Mouse (Mus musculus) neural tube, embryonic 12.5 days (tissue): ENCODE measurements around the gene Kmt2e. TPM values are rescaled to one million over a fixed set of nuclear protein-coding genes. Genes with fewer than 3 reads are reported as not detected.
"Not testable (repeated sequence)": the region's sequence is repeated elsewhere in the genome, so short reads cannot be mapped to it uniquely, and the experiment has no call there.

ENCODE experiments used
- ATAC-seq: fragments of 200-750 bp; cut with Nextera tagmentation; 2 replicates; pipeline ENCODE4 v1.8.0; 2017; ENCODE audit warnings: low read depth, mild to moderate bottlenecking, moderate TSS enrichment, moderate library complexity; ENCODE audit not compliant: low FRiP score
- H3K27ac ChIP-seq: fragments of 300-500 bp; sonication (generic); 2 replicates; pipeline ENCODE4 v1.5.1; 2016
- H3K27me3 ChIP-seq: fragments of 300-500 bp; sonication (generic); replicated peaks from 2 replicates; pipeline ENCODE4 v1.6.1; 2016; ENCODE audit warnings: mild to moderate bottlenecking
- H3K36me3 ChIP-seq: fragments of 300-500 bp; sonication (generic); 2 replicates; pipeline ENCODE4 v1.6.1; 2016; ENCODE audit warnings: mild to moderate bottlenecking
- H3K4me1 ChIP-seq: fragments of 300-500 bp; sonication (generic); 2 replicates; pipeline ENCODE4 v1.6.1; 2016
- H3K4me2 ChIP-seq: fragments of 300-500 bp; sonication (generic); replicated peaks from 2 replicates; pipeline ENCODE4 v1.6.1; 2016; ENCODE audit warnings: mild to moderate bottlenecking
- H3K4me3 ChIP-seq: fragments of 300-500 bp; sonication (generic); 2 replicates; pipeline ENCODE4 v1.5.1; 2016
- H3K9ac ChIP-seq: fragments of 300-500 bp; sonication (generic); 2 replicates; pipeline ENCODE4 v1.6.1; 2016; ENCODE audit warnings: mild to moderate bottlenecking
- H3K9me3 ChIP-seq: fragments of 300-500 bp; sonication (generic); 2 replicates; pipeline ENCODE4 v1.6.1; 2016; ENCODE audit warnings: mild to moderate bottlenecking
- WGBS: fragments of 180-500 bp; shearing (Covaris S2); methylation state at CpG from one replicate; pipeline ENCODE4 v1.1.7; 2016; 5-methylcytosine and 5-hydroxymethylcytosine counted together
- polyA plus RNA-seq: library from polyadenylated mRNA; unstranded; fragments of >200 nt; fragmentation: Nextera tagmentation; extraction: Ambion mirVana; gene quantifications from 2 replicates; pipeline ENCODE4 v1.2.1, GENCODE M21; 2016

The Kmt2e gene
- polyA plus RNA-seq, 1 experiment from 2014 or later = 142 TPM

DNA sequence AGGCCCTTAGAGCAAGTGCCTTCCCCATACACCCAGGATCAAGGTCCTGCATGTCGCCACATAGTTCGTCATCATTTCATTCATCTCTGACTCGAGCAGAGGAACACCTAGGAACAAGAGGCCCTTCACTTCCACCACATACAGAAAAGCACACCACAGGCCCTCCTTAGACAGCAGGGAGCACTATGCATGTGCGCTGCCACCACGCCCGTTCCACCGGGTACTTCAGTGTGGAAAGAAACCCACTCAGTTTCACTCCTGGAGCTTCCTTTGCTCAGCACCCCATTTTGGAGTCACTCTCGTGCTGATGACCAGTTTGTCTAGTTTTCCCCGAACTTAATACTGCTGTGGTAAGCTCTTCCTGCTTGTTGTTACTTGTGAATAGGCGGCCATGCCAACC is 80.8 kb downstream of the Kmt2e start:
- Histone ChIP-seq H3K9me3 (no peaks in the 10 kb centered on the region), H3K4me2 (no peak overlapping the region), H3K4me3 (no peak overlapping the region), H3K27ac (no peak overlapping the region), H3K9ac (no peak overlapping the region), H3K4me1 (0 out of 2 replicates have a peak, but pooled peaks cover 15% of the 10 kb centered on the region), H3K36me3 (peaks cover 38% of the 10 kb centered on the region), H3K27me3 (no peaks in the 10 kb centered on the region)
- 91% methylated on average over 10 of the region's 10 CpGs for WGBS
- ATAC-seq = no peak

DNA sequence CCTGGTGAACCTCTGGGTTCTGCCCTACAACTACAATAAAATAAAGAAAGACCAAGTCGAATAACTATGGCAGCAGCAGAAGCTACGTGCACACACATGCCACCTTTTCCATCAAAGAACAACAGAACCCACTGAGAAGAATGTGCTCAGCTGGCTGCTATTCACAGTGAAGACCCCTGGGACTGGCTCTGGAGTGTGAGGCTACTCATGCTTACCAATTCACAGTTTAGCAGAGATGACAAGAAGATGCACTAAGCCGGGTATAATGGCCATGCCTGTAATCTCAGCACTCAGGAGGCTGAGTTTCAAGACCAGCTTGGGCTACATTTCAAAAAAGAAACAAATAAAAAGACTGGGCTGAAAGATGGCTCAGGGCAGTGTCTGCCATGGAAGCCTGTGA is 82.7 kb downstream of the Kmt2e start:
- H3K4me2 ChIP-seq = no peak overlapping the region
- WGBS = 58% methylated on average over 3 of the region's 3 CpGs
- no peaks in the 10 kb centered on the region for H3K9me3 ChIP-seq
- no peak overlapping the region for H3K27ac ChIP-seq
- ATAC-seq = peak; percentile 72; the same call in 1 of the 2 replicates
- H3K9ac ChIP-seq = no peak overlapping the region
- no peak overlapping the region for H3K4me3 ChIP-seq
- H3K36me3 ChIP-seq = peaks cover 39% of the 10 kb centered on the region
- 0 out of 2 replicates have a peak, but pooled peaks cover 14% of the 10 kb centered on the region for H3K4me1 ChIP-seq
- no peaks in the 10 kb centered on the region for H3K27me3 ChIP-seq

DNA sequence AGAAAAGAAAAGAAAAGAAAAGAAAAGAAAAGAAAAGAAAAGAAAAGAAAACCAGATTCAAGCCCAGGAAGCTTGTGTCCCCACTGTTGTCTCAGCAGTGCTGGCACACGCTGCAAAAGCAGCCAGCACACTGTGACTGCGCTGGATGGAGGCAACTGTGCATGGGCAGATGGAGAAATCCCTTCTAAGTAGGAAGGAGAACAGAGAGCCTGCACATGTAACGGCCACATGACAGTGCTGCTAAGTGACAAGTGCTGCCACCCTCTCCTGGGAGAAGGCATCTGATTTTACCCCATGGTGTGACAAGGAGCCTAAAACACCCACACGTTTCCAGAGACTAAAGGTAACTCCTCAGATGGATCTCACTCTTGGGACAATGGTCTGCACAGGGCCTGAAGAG is 83.6 kb downstream of the Kmt2e start:
- H3K4me1 ChIP-seq = 0 out of 2 replicates have a peak, but pooled peaks cover 14% of the 10 kb centered on the region
- H3K4me2 ChIP-seq = no peak overlapping the region
- no peak for ATAC-seq
- H3K9me3 ChIP-seq = no peaks in the 10 kb centered on the region
- no peak overlapping the region for H3K27ac ChIP-seq
- H3K27me3 ChIP-seq = no peaks in the 10 kb centered on the region
- 74% methylated on average over 4 of the region's 4 CpGs for WGBS
- H3K4me3 ChIP-seq = no peak overlapping the region
- peaks cover 40% of the 10 kb centered on the region for H3K36me3 ChIP-seq
- H3K9ac ChIP-seq = no peak overlapping the region

DNA sequence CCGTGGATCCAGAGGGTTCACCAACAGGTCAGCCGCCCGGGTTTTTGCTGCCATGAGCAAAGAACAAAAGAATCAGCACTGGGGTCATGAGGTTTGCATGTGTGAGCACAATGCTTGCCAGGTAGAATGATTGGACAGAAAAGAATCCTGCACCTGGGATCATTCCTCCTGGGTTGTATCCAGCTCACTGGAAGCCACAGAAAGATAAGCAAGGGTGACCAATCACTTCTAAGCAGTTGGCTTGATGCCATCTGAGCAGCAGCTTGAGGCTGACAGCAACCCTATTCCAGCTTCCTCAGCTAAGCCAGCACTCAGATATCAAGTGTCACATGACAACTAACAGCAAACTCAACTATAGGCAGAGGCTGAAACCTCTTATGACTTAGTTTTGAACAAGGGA is 84.4 kb downstream of the Kmt2e start:
- WGBS = 67% methylated on average over 3 of the region's 3 CpGs
- ATAC-seq = no peak
- Histone ChIP-seq H3K9me3 (no peaks in the 10 kb centered on the region), H3K36me3 (peaks cover 32% of the 10 kb centered on the region), H3K27me3 (no peaks in the 10 kb centered on the region), H3K4me1 (0 out of 2 replicates have a peak, but pooled peaks cover 14% of the 10 kb centered on the region), H3K27ac (no peak overlapping the region), H3K9ac (no peak overlapping the region), H3K4me3 (no peak overlapping the region), H3K4me2 (no peak overlapping the region)

DNA sequence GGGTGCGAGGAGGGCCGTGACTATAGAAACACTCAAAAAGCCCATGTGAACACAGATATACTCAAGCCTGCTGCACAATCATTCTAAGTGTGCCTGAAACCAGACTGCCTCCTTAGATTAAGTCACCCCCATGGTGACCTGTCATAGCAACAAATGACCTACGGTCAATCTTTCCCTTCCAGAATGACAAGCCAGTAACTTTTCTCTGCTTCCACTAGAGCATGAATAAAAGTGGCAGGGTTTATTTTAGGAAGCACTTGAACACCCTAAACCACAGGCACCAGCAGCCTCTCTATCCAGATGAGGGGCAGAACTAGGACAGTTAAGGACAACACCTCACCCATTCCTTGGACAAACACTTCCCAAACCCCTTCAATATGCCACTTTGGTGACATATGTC is 85.4 kb downstream of the Kmt2e start:
- no peak for ATAC-seq
- no peaks in the 10 kb centered on the region for H3K9me3 ChIP-seq
- no peak overlapping the region for H3K9ac ChIP-seq
- H3K27me3 ChIP-seq = no peaks in the 10 kb centered on the region
- H3K4me2 ChIP-seq = no peak overlapping the region
- WGBS = 93% methylated on average over 3 of the region's 3 CpGs
- 0 out of 2 replicates have a peak, but pooled peaks cover 14% of the 10 kb centered on the region for H3K4me1 ChIP-seq
- H3K27ac ChIP-seq = no peak overlapping the region
- peaks cover 30% of the 10 kb centered on the region for H3K36me3 ChIP-seq
- no peak overlapping the region for H3K4me3 ChIP-seq

DNA sequence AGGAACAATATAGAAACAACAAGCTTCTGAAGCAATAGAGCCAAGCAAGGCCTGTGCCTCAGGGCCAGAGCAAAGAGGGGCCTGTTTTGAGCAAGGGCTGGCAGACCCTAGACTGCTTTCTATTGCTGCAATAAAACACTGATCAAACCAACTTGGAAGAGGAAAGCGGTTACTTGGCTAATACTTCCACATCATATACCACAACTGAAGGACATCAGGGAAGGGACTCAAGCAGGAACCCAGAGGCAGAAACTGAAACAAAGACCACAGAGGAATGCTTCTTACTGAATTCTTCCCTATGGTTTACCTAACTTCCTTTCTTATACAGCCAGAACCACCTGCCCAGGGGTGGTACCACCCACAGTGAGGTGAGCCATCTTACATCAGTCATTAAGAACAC is 87.4 kb downstream of the Kmt2e start:
- Histone ChIP-seq H3K9ac (no peak overlapping the region), H3K4me1 (0 out of 2 replicates have a peak, but pooled peaks cover 14% of the 10 kb centered on the region), H3K27me3 (no peaks in the 10 kb centered on the region), H3K4me3 (no peak overlapping the region), H3K27ac (no peak overlapping the region), H3K36me3 (peaks cover 27% of the 10 kb centered on the region), H3K9me3 (no peaks in the 10 kb centered on the region), H3K4me2 (no peak overlapping the region)
- 52% methylated on average over 1 of the region's 1 CpGs for whole genome bisulfite sequencing
- no peak for ATAC-seq

DNA sequence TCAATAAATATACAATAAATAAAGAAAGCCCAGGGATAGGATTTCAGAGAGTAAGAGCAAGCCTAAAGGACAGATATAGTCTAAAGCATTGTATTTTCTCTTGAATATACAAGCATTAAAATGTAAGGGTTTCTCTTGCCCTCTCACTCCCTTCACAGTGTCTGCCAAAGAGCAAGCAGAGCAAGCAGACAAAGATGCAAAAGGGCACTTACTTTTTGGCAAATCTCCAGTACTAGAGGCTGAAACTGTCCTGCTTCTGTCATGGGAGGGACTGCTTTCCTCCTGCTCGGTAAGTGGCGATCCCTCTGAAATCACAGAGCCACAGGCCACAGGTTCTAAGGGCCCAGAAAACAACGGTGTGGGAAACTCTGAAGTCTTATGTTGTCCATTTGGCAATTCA is 89.7 kb downstream of the Kmt2e start:
- H3K36me3 ChIP-seq = peaks cover 24% of the 10 kb centered on the region
- no peak overlapping the region for H3K9ac ChIP-seq
- H3K9me3 ChIP-seq = no peaks in the 10 kb centered on the region
- ATAC-seq = no peak
- WGBS = 88% methylated on average over 3 of the region's 3 CpGs
- H3K4me3 ChIP-seq = no peak overlapping the region
- no peak overlapping the region for H3K4me2 ChIP-seq
- H3K4me1 ChIP-seq = 0 out of 2 replicates have a peak, but pooled peaks cover 4% of the 10 kb centered on the region
- H3K27me3 ChIP-seq = no peaks in the 10 kb centered on the region
- H3K27ac ChIP-seq = no peak overlapping the region

DNA sequence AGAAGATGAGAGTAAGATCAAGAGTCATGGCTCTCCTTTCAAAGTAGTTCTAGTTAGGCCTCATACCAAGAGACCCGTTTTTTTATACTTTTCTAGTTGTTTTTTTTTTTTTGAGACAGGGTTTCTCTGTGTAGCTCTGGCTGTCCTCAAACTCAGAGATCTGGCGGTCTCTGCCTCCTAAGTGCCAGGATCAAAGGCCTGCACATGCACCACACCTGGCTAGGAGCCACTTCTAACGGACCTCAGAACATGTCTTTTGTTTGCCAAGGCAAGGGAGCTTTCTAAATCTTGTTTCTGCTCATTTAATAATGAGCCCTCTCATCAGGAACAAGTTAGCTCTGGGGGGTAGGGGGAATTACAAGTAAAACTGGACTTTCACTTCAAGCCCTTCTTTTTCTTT is 90.4 kb downstream of the Kmt2e start:
- peaks cover 24% of the 10 kb centered on the region for H3K36me3 ChIP-seq
- H3K27ac ChIP-seq = no peak overlapping the region
- no peaks in the 10 kb centered on the region for H3K4me1 ChIP-seq
- ATAC-seq = no peak
- no peaks in the 10 kb centered on the region for H3K9me3 ChIP-seq
- no peak overlapping the region for H3K9ac ChIP-seq
- H3K27me3 ChIP-seq = no peaks in the 10 kb centered on the region
- WGBS = 86% methylated on average over 3 of the region's 3 CpGs
- H3K4me2 ChIP-seq = no peak overlapping the region
- H3K4me3 ChIP-seq = no peak overlapping the region

DNA sequence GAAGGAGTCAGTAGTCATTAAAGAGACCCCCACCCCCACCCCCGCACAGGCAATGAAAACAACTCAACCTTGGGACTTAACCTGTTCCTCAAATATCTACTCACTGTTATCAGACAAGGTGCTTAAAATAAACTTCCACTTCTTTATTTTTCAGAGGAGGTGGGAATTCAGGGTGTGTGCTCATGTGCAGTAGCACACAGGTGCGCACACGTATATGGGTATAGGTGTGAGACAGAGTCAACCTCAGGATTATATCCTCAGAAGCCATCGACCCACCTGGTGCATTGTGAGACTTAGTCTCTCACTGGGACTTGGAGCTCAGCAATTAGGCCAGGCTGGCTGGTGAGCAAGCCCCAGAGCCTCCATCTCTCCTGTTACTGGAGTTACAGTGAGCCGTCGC is 96.9 kb downstream of the Kmt2e start:
- Histone ChIP-seq H3K4me3 (no peak overlapping the region), H3K9ac (no peak overlapping the region), H3K9me3 (no peaks in the 10 kb centered on the region), H3K36me3 (0 out of 2 replicates have a peak, but pooled peaks cover 4% of the 10 kb centered on the region), H3K4me2 (no peak overlapping the region), H3K27me3 (no peaks in the 10 kb centered on the region), H3K4me1 (no peaks in the 10 kb centered on the region), H3K27ac (no peak overlapping the region)
- WGBS = 96% methylated on average over 6 of the region's 6 CpGs
- no peak for ATAC-seq

DNA sequence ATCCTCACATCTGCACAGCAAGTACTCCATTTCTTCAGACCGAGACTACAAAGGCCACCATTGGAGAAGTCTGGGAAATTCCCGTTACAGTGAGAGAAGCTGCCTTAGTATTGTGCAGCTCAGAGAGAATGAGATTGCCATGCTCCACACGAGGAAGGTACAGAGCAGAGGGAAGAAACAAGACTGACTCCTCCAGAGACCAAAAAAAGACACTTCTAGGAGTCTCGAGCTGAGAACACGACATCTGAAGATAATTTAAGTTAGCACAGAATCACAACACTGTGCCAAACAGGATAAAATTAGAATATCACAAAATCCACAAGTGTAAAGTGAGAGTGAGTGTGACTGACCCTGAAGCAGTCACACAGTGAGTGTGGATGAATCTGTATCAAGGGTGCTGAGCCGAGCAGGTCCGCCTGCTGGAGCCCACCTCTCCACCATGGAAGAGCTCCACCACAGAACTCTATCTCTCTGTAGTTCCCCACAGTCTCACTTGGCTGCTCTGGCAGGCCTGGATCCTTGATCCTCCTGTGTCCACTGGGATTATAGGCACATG is 97.4 kb downstream of the Kmt2e start:
- 88% methylated on average over 7 of the region's 7 CpGs for WGBS
- Histone ChIP-seq H3K9ac (no peak overlapping the region), H3K4me1 (no peaks in the 10 kb centered on the region), H3K27me3 (no peaks in the 10 kb centered on the region), H3K27ac (no peak overlapping the region), H3K4me2 (no peak overlapping the region), H3K36me3 (0 out of 2 replicates have a peak, but pooled peaks cover 4% of the 10 kb centered on the region), H3K9me3 (no peaks in the 10 kb centered on the region), H3K4me3 (no peak overlapping the region)
- no peak for ATAC-seq

DNA sequence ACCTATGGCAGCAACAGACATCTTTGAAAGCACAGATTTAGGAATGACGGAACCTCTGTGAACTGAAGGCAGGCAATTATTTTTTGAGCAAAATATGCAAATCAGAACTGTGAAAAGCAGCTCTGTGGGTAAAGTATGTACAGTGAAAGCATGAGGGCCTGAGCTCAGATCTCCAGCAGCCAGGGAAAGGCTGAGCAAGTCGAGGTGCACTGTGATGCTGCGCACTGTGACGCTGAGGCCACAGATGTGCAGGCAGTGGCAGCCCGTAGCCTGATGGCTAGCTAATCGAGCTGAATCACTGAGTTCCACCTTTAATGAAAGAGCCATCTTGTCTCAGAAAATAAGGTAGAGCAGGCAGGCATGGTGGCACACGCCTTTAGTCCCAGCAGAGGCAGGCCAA is 101.5 kb downstream of the Kmt2e start:
- ATAC-seq = no peak
- H3K27ac ChIP-seq = no peak overlapping the region
- 86% methylated on average over 7 of the region's 7 CpGs for WGBS
- H3K9me3 ChIP-seq = no peaks in the 10 kb centered on the region
- H3K9ac ChIP-seq = no peak overlapping the region
- no peaks in the 10 kb centered on the region for H3K27me3 ChIP-seq
- no peak overlapping the region for H3K4me2 ChIP-seq
- H3K36me3 ChIP-seq = peaks cover 22% of the 10 kb centered on the region
- no peaks in the 10 kb centered on the region for H3K4me1 ChIP-seq
- no peak overlapping the region for H3K4me3 ChIP-seq

DNA sequence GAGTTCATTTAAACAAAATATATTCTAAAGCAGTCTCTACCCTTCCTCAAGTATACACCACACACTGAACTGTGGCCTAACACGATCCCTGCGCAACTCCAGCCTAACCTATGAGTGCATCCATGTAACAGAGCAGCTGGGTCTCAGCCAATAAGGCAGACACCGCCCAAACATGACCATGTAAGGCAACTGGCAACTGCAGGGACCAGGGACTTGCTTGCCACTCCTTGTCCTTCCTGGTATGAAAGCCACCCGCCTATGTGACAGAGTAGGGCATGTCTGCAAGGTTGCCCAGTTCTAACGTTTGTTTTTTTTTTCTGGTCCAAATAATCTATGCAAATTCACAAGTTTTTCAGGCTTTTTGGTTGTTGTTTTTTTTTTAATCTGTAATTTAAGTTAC is 117.4 kb downstream of the Kmt2e start:
- no peaks in the 10 kb centered on the region for H3K27me3 ChIP-seq
- no peak overlapping the region for H3K4me3 ChIP-seq
- WGBS = 84% methylated on average over 5 of the region's 5 CpGs
- H3K9me3 ChIP-seq = no peaks in the 10 kb centered on the region
- ATAC-seq = no peak
- H3K9ac ChIP-seq = no peak overlapping the region
- H3K27ac ChIP-seq = no peak overlapping the region
- H3K4me1 ChIP-seq = no peaks in the 10 kb centered on the region
- peaks cover 3% of the 10 kb centered on the region; the same call in 1 of the 2 replicates for H3K36me3 ChIP-seq
- no peak overlapping the region for H3K4me2 ChIP-seq

DNA sequence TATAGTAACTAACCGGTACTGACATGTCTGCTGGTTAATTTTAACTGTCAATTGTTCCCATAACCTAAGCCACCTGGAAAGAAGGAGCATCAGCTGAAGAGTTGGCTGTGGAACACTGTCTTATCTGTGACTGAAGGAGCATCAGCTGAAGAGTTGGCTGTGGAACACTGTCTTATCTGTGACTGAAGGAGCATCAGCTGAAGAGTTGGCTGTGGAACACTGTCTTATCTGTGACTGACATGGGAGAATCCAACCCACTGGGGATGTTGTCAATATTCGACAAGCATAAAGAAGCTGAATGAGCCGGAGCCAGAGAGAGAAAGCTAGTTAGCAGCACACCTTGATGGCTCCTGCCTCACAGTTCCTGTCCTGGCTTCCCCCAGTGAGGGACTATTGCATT is 119.1 kb downstream of the Kmt2e start:
- H3K4me1 ChIP-seq, H3K9ac ChIP-seq, H3K27ac ChIP-seq, H3K36me3 ChIP-seq, H3K4me3 ChIP-seq, ATAC-seq, H3K27me3 ChIP-seq, H3K9me3 ChIP-seq, H3K4me2 ChIP-seq: not testable (repeated sequence)
- 88% methylated on average over 3 of the region's 3 CpGs for WGBS
